Mouse (Mus musculus) spleen, postnatal 14 days (tissue): ENCODE data around the gene Zfp273.
"Not testable (repeated sequence)": the region's sequence is repeated elsewhere in the genome, so short reads cannot be mapped to it uniquely, and the experiment has no call there.

Experiments
- DNase-seq, 2 experiments: peaks; one replicate each; pipeline ENCODE4 v3.0.0; 2021 to 2022; ENCODE audit warnings: low spot score in 2 of 2

Zfp273 gene

DNA sequence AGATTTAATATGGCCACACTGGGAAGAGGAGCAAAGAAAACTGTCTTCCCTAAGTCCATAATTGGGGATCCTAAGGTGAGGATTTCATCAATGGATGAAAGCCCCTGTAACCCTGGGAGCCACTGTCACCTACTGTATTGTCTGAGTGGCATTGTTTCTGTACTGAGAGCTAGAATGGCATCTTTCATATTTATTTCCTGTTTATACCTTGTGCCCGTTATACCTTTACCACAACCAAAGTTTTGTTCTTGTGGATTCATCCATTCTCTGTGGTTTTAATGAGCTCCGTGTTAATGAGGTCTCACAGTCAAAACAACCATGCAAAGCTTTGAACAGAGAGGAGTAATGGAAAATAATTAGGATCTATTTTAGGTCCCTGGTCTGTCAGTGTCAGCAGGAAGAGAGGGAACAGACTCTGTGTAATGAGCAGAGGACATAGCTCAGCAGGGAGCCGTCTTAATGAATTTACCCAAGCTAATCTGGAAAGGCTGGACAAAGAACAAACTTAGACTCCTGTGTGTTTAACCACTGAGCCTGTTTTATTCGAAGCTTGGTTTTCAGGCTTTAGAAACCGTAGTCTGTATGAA is 51.3 kb downstream of the Zfp273 start:
- no peak for DNase-seq

- no peak for DNase-seq
These were observed 54.4 kb downstream of the Zfp273 start for GRCm38 (mm10) chr13:67867899-67868298.

DNA sequence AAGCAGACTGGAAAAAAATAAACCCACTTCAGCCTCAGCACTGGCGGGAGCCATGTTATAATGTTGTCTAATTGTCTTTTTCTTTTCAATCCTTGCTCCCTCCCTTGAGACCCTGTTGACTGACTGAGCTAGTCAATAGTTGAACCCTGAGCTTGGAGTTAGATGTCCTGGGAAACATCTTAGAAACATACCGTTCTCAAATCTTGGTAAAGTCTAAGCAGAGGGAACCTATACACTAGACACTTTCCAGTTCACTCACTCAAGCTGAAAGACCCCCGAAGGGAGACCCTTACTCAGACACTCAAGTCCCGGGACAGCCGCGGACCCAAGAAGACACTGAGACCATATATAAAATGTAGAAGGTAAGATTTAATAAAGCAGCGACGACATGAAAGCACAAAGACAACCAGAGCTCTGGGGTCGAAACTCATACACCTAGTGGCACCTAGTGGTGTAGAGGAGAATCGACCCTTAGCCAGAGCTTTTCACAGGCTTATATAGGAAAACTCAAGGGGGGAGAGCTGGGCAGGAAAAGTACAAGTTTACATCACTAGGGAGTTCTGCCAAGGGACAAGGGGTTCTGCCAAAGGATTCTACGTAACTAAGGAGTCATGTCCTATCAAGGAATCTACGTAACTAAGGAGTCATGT is 62.6 kb downstream of the Zfp273 start:
- DNase-seq = not testable (repeated sequence)
